Mouse (Mus musculus): ENCODE data around the gene Cnn3.

DNA sequence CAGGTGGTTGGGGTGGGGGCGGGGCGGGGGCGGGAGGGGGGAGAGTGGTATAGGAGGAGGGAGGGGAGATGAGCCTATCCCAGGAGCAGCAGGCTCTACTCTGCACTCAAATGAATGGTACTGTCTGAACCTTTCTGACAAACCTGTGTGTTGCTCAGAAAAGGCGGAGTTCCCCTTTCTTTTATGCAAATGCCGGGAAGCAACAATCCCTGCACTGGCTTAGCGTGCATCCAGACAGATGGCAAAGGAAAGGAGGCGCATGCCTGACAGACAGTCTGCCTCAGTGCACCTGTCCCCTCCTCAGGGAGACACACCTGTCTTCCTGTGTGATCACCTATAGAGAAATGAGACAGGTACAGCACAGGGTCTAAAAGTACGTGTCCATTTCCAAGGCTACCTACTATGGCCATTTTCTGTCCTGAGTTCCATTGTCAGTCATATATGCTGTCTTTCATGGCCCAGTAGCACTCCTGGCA lies 54.7 kb downstream of the Cnn3 start:
- no peak for TF ChIP-seq CTCF (IDR thresholded peaks at IDR 0.05; ENCODE audit: low read depth)
- no peak for TF ChIP-seq EP300 (IDR thresholded peaks at IDR 0.05; ENCODE audit: low read depth)

All from liver, postnatal 0 days (tissue).